Mouse (Mus musculus): ENCODE results near the gene Cald1.

Gene Cald1

GRCm38 (mm10) chr6:34769984-34770383, 171.7 kb downstream of the Cald1 start:
- ChIA-PET POLR2A (no interaction called here), CTCF (interaction anchor here in 1 of 4 experiments (1.7 kb wide), 1 partner anchor 10 kb away, joined by 3 read pairs; no protein-coding TSS in a partner anchor)

GRCm38 (mm10) chr6:34770491-34770890, 172.2 kb downstream of the Cald1 start:
- ChIA-PET CTCF (no interaction called here), POLR2A (no interaction called here)

- ChIA-PET CTCF (interaction anchor here in 1 of 4 experiments (0.7 to 1.3 kb wide), 3 partner anchors 17 to 146 kb away, joined by 3 to 10 read pairs (median 3); no protein-coding TSS in a partner anchor), POLR2A (no interaction called here)
Observed at GRCm38 (mm10) chr6:34776396-34776795, 178.1 kb downstream of the Cald1 start.

DNA sequence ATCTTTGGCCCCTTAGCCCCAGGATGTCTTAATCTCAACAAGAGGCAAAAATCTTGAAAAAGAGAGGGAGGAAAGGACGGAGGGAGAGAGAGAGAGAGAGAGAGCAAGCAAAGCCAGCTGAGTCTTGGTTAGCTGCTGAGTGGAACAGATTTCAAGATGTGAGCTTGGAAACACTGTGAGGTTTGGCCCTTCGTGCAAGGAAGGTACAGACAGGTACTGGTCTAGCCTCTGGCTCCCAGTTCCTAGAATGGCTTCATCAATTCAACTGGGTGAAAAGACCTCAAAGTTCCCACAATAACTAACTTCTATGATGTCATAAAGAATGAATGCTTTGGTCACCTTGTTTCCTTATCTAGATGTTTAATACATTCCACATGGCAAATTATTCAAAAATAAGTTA, 178.8 kb downstream of the Cald1 start:
- CTCF ChIA-PET, result interaction anchor here in 1 of 4 experiments (1.3 kb wide), 1 partner anchor 145 kb away, joined by 10 read pairs; no protein-coding TSS in a partner anchor
- POLR2A ChIA-PET, result interaction anchor here in 1 of 4 experiments (2.0 kb wide), 1 partner anchor 101 kb away, joined by 5 read pairs; the partner anchor contains the start of gene Cyren

- ChIA-PET POLR2A (interaction anchor here in 2 of 4 experiments (0.6 to 2.0 kb wide), 2 partner anchors 98 to 100 kb away, joined by 3 to 5 read pairs; partner anchors contain the start of gene Cyren (in 1 of the 2)), CTCF (interaction anchor here in 2 of 4 experiments (0.6 to 1.4 kb wide), 6 partner anchors 102 to 434 kb away, joined by 3 to 10 read pairs (median 3); no protein-coding TSS in a partner anchor)
Observed at GRCm38 (mm10) chr6:34777981-34778668, 179.8 kb downstream of the Cald1 start.

DNA sequence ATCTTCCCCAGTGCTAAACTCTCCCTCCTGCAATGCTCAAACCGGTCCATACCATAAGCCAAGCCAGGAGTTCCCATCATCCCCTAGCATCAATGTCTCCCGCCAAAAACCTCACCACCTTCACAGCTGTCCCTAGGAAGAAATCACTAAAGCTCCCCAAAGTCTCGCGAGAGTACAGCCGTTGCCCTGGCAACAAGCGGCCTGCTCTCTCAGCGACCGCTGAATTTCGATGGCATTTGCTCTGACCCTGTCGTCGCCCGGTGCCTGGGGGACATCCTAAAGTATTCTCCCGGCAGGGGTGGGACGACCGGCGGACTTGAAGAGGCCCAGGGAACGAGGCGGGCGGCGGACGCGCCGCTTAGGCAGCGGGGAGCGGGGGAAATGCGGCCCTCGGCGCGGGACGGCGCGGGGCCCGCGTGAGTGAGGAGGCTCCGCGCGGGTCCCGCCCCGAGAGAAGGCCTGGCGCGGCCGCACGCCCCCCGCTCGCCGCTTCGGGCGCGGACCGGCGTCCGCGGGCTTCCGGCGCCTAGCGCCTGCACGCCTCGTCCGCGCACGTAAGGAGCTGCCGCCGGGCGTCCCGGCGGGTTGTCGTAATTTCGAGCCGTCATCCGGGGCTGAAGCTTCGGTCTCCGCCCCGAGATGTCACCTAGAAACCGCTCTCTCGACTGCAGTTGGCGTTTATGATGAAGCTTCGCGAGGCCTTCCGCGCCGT, 182.1 kb downstream of the Cald1 start, which contains the start of gene Agbl3:
Gene Agbl3, plus strand, starts transcription at position 202 of the 712 bp plus-strand sequence.
- ChIA-PET POLR2A (interaction anchor here (0.6 to 1.5 kb wide), 31 partner anchors 14 to 603 kb away, joined by 3 to 10 read pairs (median 3); partner anchors contain the start of genes Bpgm (in 3 of the 4), Cyren (in 2 of the 4), Tmem140 (in 2 of the 4) and Wdr91 (in 2 of the 4)), CTCF (interaction anchor here in 3 of 4 experiments (0.6 to 1.7 kb wide), 10 partner anchors 14 to 232 kb away, joined by 3 to 8 read pairs (median 3); partner anchors contain the start of gene Cyren (in 1 of the 3))

GRCm38 (mm10) chr6:34780943-34781289, 182.6 kb downstream of the Cald1 start:
- ChIA-PET CTCF (interaction anchor here in 3 of 4 experiments (0.6 to 1.7 kb wide), 8 partner anchors 14 to 232 kb away, joined by 3 to 8 read pairs (median 4); partner anchors contain the start of gene Cyren (in 1 of the 3)), POLR2A (interaction anchor here (0.6 to 1.5 kb wide), 26 partner anchors 14 to 589 kb away, joined by 3 to 10 read pairs (median 4); partner anchors contain the start of genes Bpgm (in 3 of the 4), Cyren (in 2 of the 4), Tmem140 (in 2 of the 4) and Stra8 (in 1 of the 4))

DNA sequence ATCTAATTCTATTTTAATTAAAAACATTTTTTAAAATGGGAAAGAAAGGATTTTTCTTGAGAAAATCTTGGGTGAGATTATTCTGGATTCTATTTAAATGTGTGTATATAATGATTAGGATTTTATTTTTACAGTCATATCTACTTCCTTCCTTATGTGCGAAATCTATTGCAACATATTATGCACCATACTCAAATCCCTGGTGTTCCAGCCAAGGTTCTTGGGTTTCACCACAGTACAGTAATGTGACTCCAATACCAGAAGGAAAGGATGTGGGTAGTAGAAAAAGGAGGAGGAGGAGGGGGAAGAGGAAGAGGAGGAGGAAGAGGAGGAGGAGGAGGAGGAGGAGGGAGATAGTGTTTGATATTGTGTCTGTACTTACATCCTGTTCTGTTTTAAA, 184.2 kb downstream of the Cald1 start:
- ChIA-PET POLR2A (no interaction called here), CTCF (no interaction called here)

DNA sequence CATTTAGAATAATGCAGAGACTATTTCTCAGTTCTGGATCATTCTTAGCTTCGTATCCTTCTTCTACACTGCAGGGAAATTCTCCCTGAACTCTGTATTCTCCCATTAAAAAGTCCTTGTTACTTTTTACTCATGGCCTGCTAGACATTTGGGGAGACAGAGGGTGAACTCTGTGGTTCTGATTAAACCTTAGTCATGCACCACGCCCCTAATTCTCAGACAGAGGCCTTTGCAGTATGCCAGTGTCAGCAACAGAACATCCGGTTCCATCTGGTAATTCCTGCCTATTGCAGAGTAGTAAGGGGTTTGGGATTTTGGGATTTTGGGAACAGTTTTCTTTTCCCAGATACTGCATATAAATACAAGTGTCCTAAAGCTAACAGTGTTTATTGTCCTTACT, 198.6 kb downstream of the Cald1 start:
- ChIA-PET POLR2A (no interaction called here), CTCF (no interaction called here)

DNA sequence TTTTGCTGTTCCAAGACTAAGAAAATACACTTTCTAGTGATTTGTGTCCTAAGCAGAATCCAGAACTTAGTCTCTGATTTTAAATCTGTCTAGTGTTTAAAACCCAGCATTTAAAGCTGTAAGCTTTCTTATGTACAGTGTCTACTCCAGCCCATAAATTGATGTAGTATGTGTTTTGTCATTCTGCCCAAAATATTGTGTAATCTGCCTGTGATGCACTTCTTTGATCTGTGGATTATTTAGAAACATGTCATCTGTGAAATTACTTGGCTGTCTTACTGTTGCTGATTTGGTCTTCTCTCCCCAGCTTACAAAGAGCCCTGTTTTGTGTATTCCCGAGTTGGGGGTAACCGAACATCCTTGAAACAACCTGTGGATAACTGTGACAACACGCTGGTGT, 199.6 kb downstream of the Cald1 start:
- ChIA-PET CTCF (no interaction called here), POLR2A (interaction anchor here in 1 of 4 experiments (0.6 kb wide), 1 partner anchor 10 kb away, joined by 3 read pairs; no protein-coding TSS in a partner anchor)

DNA sequence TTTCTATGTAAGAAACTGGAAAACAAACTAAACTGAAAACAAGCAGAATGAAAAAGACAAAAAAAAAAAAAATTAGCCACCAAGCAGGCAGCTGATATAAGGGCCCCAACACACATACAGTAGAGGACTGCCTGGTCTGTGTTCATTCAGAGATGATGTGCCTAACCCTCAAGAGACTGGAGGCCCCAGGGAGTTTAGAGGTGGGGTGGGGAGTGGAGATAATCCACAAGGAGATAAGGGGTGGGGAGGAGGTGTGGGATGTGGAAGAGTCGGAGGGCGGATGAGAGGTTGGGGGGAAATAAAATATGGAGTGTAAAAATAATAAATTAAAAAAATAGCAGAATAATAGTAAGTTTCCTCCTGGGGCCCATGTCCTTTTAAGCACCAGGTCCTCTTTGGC, 207.3 kb downstream of the Cald1 start:
- POLR2A ChIA-PET, result no interaction called here

GRCm38 (mm10) chr6:34810651-34811050, 212.4 kb downstream of the Cald1 start:
- POLR2A ChIA-PET, result interaction anchor here in 1 of 4 experiments (0.6 kb wide), 1 partner anchor 109 kb away, joined by 5 read pairs; no protein-coding TSS in a partner anchor
- CTCF ChIA-PET, result no interaction called here

More for the DNA sequence above, 207.3 kb downstream of the Cald1 start:
- CTCF ChIA-PET, result interaction anchor here in 1 of 4 experiments (0.7 kb wide), 1 partner anchor 74 kb away, joined by 4 read pairs; no protein-coding TSS in a partner anchor

- POLR2A ChIA-PET, result no interaction called here
- CTCF ChIA-PET, result interaction anchor here in 1 of 4 experiments (0.6 kb wide), 1 partner anchor 87 kb away, joined by 8 read pairs; no protein-coding TSS in a partner anchor
Observed at GRCm38 (mm10) chr6:34824406-34824805, 226.1 kb downstream of the Cald1 start.

Data from embryonic stem cell, embryonic (primary cell).